Mouse (Mus musculus): Measurements from ENCODE around the gene Pigr.

The Pigr gene

GRCm38 (mm10) chr1:130826448-130826847, at the start of gene Pigr:
Pigr (plus strand) TSS chr1:130826684.
- DNase-seq (ENCODE audit: low spot score) = no peak

GRCm38 (mm10) chr1:130779867-130780266, 46.6 kb upstream of the Pigr start:
- DNase-seq (ENCODE audit: low spot score) = no peak

DNA sequence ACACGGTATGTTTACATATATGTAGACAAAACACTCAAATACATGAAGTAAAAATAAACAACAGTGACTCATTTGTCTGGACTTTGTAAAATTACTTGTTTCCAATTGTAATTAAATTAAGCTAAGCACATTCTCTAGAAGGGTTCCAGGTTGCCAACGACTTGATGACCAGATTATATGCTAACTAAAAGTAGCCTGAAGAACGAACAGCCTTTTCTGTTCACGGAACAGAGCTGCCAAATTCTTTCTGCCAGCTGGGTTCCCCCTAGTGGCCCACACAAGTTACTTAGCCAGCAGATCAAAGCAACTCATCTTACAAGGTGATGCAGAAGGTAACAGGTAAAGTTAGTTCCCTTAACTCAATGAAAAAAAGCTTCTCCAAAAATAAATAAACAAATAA, 42.4 kb upstream of the Pigr start:
- DNase-seq (ENCODE audit: low spot score) = no peak

DNA sequence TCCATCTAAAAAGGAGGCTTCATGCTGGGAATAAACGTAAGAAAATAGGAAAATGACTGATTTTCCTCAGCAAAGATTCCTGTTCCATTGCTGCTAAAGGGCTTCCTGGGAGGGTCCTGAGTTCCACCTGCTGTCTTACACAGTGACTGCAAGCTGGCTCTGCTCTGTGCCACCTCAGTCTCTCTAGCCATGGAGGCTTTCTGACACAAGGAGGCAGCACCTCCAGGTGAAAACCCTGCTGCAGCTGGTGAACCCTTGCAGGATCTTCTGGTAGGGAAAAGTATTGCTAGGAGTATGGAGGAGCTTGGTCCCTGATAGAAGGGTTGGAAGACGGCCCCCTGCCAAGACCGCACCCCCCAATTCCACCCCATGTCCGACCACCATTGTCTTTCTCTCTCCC, 39.5 kb upstream of the Pigr start:
- no peak for DNase-seq (ENCODE audit: low spot score)

GRCm38 (mm10) chr1:130789512-130790451, 36.7 kb upstream of the Pigr start:
- no peak for DNase-seq (ENCODE audit: low spot score)

- no peak for DNase-seq (ENCODE audit: low spot score)
Measured at GRCm38 (mm10) chr1:130795331-130795730, 31.2 kb upstream of the Pigr start.

DNA sequence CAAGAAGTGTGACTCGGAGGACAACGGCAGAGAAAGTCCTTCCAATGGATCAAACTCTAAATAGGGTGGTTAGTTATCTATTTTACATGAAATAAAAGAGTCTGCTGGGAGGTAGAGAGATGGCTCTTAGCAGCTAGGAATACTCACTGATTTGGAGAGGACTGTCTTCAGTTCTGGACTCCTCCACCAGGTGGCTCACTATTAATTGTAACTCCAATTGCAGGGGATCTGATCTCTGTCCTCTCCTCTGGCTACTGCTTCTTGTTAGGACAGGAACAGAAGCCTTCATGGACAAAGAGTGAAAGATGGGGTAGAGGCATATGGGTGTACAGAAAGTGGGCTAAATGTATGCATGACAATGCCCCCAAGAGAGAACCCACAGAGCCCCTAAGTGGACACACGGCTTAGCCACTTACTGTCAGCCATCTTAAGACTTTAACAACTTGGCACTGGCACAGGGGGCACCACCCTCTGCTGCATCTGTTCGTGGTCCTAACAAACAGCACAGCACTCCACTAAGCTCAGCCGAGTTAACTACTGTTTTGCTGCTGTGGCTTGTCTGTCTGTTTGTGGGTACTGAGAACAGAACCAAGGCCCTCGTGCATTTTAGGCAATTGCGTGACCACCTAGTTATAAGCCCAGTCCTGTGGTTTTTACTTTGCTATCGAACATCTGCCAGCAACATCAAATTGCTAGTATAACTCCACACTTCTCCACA, 29.4 kb upstream of the Pigr start:
- peak; percentile 35 for DNase-seq (ENCODE audit: low spot score)

DNA sequence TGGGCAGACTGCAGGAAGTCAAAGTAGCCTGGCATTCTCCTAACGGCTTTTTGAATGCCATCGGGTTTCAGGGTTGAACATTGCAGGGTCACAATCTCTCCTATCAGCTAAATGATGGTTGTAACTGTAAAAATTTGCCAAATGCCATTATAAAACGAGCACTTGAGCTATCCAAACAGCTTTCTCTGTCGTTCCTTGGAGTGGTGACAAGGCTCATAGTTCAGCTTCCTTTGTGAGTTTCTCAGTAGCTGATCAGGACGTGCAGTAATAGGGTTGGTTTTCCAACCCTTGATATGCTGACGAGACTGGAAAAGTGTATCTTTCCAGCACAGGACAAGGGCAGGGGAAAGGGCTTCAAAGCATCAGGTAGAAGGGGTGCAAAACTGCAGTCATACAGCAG, 28.4 kb upstream of the Pigr start:
- DNase-seq (ENCODE audit: low spot score) = no peak

DNA sequence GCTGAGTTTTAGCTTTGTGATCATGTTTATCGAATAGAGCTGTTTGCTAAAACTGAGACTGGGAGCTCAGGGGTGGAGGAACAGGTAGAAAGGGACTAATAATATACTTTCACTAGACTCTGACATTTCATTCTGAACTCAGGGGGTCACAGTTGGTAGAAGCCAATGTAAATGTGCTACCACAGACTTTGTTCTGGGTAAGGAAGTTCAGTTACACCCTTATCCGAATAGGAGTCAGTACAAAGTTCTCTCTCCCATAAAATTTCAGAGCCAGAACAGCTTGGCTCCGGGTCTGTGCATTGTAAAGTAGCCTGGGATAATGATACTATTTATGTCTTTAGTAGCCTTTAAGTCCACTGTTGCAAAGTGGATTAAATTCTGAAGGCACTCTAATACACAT, 27.9 kb upstream of the Pigr start:
- no peak for DNase-seq (ENCODE audit: low spot score)

- no peak for DNase-seq (ENCODE audit: low spot score)
Measured at GRCm38 (mm10) chr1:130799399-130799798, 27.1 kb upstream of the Pigr start.

GRCm38 (mm10) chr1:130800602-130801001, 25.9 kb upstream of the Pigr start, which contains the start of gene Fcamr:
Fcamr (plus strand) TSS chr1:130800902.
- no peak for DNase-seq (ENCODE audit: low spot score)

GRCm38 (mm10) chr1:130801511-130801910, 25.0 kb upstream of the Pigr start:
- DNase-seq (ENCODE audit: low spot score) = no peak

DNA sequence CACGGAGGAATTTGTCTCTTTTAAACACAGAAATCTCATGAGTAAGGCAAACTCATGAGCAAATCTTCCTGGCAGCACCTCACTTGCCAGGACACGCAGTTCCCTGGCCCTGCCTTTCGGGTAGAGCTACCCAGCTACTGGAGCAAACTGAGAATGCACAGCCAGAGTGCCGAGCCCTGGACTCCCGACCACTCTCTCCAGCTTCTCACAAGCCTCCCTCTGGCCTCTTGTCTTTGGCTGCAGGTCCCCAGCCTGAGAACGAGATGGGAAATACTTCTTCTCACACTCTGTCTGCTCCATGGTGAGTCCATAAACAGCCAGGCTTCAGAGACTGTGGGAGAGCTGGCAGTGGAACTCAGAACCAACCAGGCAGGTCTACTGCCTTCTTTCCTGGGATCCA, 23.5 kb upstream of the Pigr start:
- DNase-seq (ENCODE audit: low spot score) = no peak

- DNase-seq (ENCODE audit: low spot score) = no peak
Measured at GRCm38 (mm10) chr1:130804279-130804678, 22.2 kb upstream of the Pigr start.

- DNase-seq (ENCODE audit: low spot score) = no peak
Measured at GRCm38 (mm10) chr1:130810906-130811305, 15.6 kb upstream of the Pigr start.

DNA sequence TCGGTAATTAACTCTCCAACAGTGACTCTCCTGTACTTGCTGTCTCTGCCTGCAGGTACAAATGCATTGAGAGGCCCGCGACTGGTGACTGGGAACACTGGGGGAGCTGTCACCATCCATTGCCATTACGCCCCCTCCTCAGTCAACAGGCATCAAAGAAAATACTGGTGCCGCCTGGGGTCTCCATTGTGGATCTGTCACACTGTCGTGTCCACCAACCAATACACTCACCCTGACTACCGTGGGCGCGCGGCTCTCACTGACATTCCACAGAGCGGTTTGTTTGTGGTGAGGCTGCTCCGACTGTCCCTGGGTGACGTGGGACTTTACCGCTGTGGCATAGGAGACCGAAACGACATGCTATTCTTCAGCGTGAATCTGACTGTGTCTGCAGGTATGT, 15.2 kb upstream of the Pigr start:
- DNase-seq (ENCODE audit: low spot score) = no peak

- no peak for DNase-seq (ENCODE audit: low spot score)
Measured at GRCm38 (mm10) chr1:130819737-130820136, 6.7 kb upstream of the Pigr start.

- no peak for DNase-seq (ENCODE audit: low spot score)
Measured at GRCm38 (mm10) chr1:130820316-130821148, 6.0 kb upstream of the Pigr start.

DNA sequence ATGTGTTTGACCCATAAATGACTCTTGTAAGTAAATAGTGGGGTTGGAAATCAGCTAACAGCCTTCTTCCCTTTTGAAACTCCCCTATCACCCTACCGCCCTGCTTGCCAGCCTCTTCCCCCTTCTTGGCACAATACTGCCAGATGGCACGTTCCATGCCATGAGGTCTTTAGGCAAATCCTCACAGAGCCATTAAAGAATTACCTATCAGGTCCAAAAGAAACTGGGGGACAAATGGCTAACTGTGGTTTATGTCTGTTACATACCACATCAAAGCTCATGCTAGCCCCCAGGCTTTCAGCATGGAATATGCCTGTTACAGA, 5.4 kb upstream of the Pigr start:
- DNase-seq (ENCODE audit: low spot score) = no peak

GRCm38 (mm10) chr1:130821911-130822625, 4.4 kb upstream of the Pigr start:
- no peak for DNase-seq (ENCODE audit: low spot score)

DNA sequence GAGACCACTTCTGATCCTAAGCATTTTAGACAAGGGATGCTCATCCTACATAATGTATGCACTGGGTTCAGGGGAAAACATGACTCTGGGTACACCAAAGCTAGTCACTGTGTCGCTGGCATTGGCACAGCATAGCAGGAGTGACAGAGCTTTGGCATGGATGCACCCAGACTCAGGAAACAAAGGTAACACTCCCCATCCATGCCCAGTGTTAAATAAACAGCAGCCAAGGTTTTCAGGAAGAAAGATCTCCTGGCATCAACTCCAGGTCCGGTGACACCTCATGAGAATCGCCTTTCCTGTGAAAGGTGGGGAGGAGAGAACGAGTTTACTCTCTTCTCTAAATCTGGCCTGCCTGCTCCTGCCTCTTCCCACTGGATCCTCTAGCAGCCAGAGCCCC, 2.2 kb downstream of the Pigr start:
- no peak for DNase-seq (ENCODE audit: low spot score)

Data from ovary, postnatal 14 days (tissue).